Mouse (Mus musculus) hindbrain, postnatal 0 days (tissue): ENCODE results near the gene Adra2c. TPM values are rescaled to one million over a fixed set of nuclear protein-coding genes. Genes with fewer than 3 reads are reported as not detected.

Experiments used
- ATAC-seq: fragments of 200-750 bp; cut with Nextera tagmentation; 2 replicates; pipeline ENCODE4 v1.8.0; 2017; ENCODE audit warnings: mild to moderate bottlenecking, moderate TSS enrichment, moderate library complexity
- DNase-seq: peaks from one replicate; pipeline ENCODE4 v3.0.0-alpha.2; 2015; ENCODE audit warnings: low spot score
- H3K27ac ChIP-seq: fragments of 300-500 bp; sonication (generic); 2 replicates; pipeline ENCODE4 v1.5.1; 2014; ENCODE audit warnings: mild to moderate bottlenecking
- H3K27me3 ChIP-seq: fragments of 300-500 bp; sonication (generic); 2 replicates; pipeline ENCODE4 v1.6.1; 2014; ENCODE audit warnings: low read length, mixed read lengths; ENCODE audit not compliant: insufficient read depth
- H3K36me3 ChIP-seq: fragments of 300-500 bp; sonication (generic); 2 replicates; pipeline ENCODE4 v1.6.1; 2014; ENCODE audit warnings: low read length, mixed read lengths; ENCODE audit not compliant: insufficient read depth
- H3K4me1 ChIP-seq: fragments of 300-500 bp; sonication (generic); 2 replicates; pipeline ENCODE4 v1.6.1; 2014; ENCODE audit warnings: antibody characterized with exemption, low read length, mixed read lengths; ENCODE audit not compliant: insufficient read depth
- H3K4me2 ChIP-seq: fragments of 300-500 bp; sonication (generic); 2 replicates; pipeline ENCODE4 v1.6.1; 2014; ENCODE audit warnings: low read depth, mild to moderate bottlenecking, low read length, moderate library complexity, mixed read lengths
- H3K4me3 ChIP-seq: fragments of 300-500 bp; sonication (generic); 2 replicates; pipeline ENCODE4 v1.5.1; 2014; ENCODE audit warnings: low read length
- H3K9ac ChIP-seq: fragments of 300-500 bp; sonication (generic); replicated peaks from 2 replicates; pipeline ENCODE4 v1.6.1; 2014; ENCODE audit warnings: mild to moderate bottlenecking, low read length, moderate library complexity, mixed read lengths
- H3K9me3 ChIP-seq: fragments of 300-500 bp; sonication (generic); 2 replicates; pipeline ENCODE4 v1.6.1; 2016; ENCODE audit warnings: low read length, mixed read lengths
- CTCF ChIP-seq: IDR thresholded peaks from 2 replicates; pipeline ENCODE4 v1.5.1; 2016; ENCODE audit warnings: antibody characterized with exemption, control low read depth, low read depth
- WGBS: fragments of 180-500 bp; shearing (Covaris S2); extraction: QIAGEN DNeasy Blood & Tissue Kit; methylation state at CpG from one replicate; pipeline ENCODE4 v1.1.7; 2014; 5-methylcytosine and 5-hydroxymethylcytosine counted together
- polyA plus RNA-seq: library from polyadenylated mRNA; unstranded; fragments of >200 nt; fragmentation: Nextera tagmentation; extraction: Ambion mirVana; gene quantifications from 2 replicates; pipeline ENCODE4 v1.2.1, GENCODE M21; 2015
- total RNA-seq: library from RNA; depleted of rRNA; stranded (reverse); fragments of >200 nt; gene quantifications from 2 replicates; pipeline ENCODE4 v1.2.3, GENCODE M21; 2014; rRNA removed

Gene Adra2c
- total and polyA plus RNA-seq, 2 experiments from 2014 or later = 1.8 to 33.1 TPM

DNA sequence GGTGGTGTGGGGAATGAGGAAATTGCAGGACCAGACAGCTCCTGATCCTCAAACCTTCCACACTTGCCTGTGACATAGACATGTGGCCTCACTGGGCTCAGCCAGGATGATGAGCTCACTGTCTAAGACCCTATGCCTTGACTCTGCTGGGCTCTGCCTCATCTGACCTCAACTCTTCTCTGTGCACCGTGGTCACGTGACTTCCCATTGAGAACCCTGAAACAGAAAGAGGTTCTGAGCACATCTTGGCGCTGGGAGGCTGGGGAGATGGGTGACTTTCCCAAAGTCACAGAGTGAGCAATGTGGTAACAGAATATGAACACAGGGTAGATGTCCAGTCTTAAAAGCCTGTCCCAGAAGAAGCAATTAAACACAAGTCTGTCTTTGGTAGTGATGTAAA, 37.1 kb downstream of the Adra2c start:
- Histone ChIP-seq H3K27ac (no peak overlapping the region), H3K4me3 (no peak overlapping the region), H3K27me3 (no peaks in the 10 kb centered on the region), H3K9me3 (no peaks in the 10 kb centered on the region), H3K4me2 (no peak overlapping the region), H3K36me3 (no peaks in the 10 kb centered on the region), H3K9ac (no peak overlapping the region), H3K4me1 (peaks cover 10% of the 10 kb centered on the region; the same call in 1 of the 2 replicates)
- TF ChIP-seq CTCF = no peak
- ATAC-seq = no peak
- no peak for DNase-seq
- WGBS = 81% methylated on average over 3 of the region's 3 CpGs

DNA sequence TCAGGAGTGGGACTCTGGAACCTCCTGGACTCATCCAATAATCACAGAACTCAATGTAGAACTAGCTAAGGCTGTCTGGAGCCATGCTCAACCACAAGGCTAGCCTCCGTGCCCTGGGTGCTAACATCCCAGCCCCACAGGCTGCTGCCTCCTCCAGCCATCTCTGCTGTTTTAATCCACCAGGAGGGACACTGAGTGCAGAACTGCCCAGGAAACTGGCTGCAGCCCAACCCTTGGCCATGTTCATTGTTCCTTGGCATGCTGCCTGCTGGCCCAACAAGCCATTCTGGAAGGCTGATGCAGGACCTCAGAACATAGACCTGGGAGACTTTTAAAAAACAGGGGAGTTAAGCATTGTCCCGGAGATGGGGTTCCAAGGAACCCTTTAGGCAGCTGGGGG, 42.5 kb downstream of the Adra2c start:
- peak; percentile 46 for TF ChIP-seq CTCF
- H3K4me1 ChIP-seq = no peaks in the 10 kb centered on the region

DNA sequence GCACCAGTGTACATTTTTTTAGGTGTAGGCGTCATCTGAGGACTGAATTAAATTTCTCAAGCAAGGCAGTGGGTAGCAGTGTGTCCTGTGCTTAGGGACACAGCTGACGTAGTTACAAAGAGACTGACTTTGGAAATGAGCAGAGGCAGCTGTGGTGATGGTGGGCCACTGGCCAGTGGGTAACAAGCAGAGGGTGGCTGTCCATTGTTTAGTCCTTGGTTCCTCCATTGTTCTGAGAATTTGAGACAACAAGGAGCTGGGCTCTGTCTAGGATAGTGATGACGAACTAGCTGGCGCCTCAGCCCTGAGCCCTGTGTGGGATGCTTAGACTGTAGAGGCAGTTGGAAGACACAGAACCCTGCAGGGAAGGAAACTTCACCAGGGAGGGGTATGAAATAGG, 52.7 kb downstream of the Adra2c start:
- WGBS = 60% methylated on average over 4 of the region's 4 CpGs
- H3K4me3 ChIP-seq = no peak overlapping the region
- 0 out of 2 replicates have a peak, but pooled peaks cover 10% of the 10 kb centered on the region for H3K4me1 ChIP-seq
- no peaks in the 10 kb centered on the region for H3K27me3 ChIP-seq
- no peak for TF ChIP-seq CTCF
- no peak overlapping the region for H3K9ac ChIP-seq
- H3K27ac ChIP-seq = no peak overlapping the region
- no peak overlapping the region for H3K4me2 ChIP-seq
- H3K9me3 ChIP-seq = no peaks in the 10 kb centered on the region
- no peak for ATAC-seq
- DNase-seq = no peak
- no peaks in the 10 kb centered on the region for H3K36me3 ChIP-seq

More for the DNA sequence above, 42.5 kb downstream of the Adra2c start:
- no peaks in the 10 kb centered on the region for H3K27me3 ChIP-seq
- H3K27ac ChIP-seq = no peak overlapping the region
- WGBS = 43% methylated on average over 2 of the region's 2 CpGs
- ATAC-seq (peak; percentile 70; the same call in 1 of the 2 replicates), DNase-seq (peak; percentile 81)
- H3K9me3 ChIP-seq = no peaks in the 10 kb centered on the region
- H3K9ac ChIP-seq = no peak overlapping the region
- H3K4me3 ChIP-seq = no peak overlapping the region
- H3K4me2 ChIP-seq = no peak overlapping the region
- H3K36me3 ChIP-seq = no peaks in the 10 kb centered on the region

Other genes starting within 250 kb of the Adra2c start
- gene Hgfac, start 236.8 kb upstream of the Adra2c start, total RNA-seq = 0.78 and 1.4 TPM in 2 replicates
- gene Hgfac, start 236.8 kb upstream of the Adra2c start, polyA plus RNA-seq = not detected in 2 replicates
- 24.5 and 26.9 TPM in 2 replicates for gene Dok7, start 221.6 kb upstream of the Adra2c start, total RNA-seq
- gene Dok7, start 221.6 kb upstream of the Adra2c start, polyA plus RNA-seq = 10.9 and 11.6 TPM in 2 replicates
- 97.2 and 99.5 TPM in 2 replicates for gene Lrpap1, start 172.6 kb upstream of the Adra2c start, total RNA-seq
- gene Lrpap1, start 172.6 kb upstream of the Adra2c start, polyA plus RNA-seq = 200 and 205 TPM in 2 replicates
- not detected in 2 replicates for gene Hmx1, start 110.8 kb downstream of the Adra2c start, total RNA-seq
- not detected in 2 replicates for gene Hmx1, start 110.8 kb downstream of the Adra2c start, polyA plus RNA-seq
- gene Cpz, start 247.4 kb downstream of the Adra2c start, total RNA-seq = 16.0 and 18.7 TPM in 2 replicates
- gene Cpz, start 247.4 kb downstream of the Adra2c start, polyA plus RNA-seq = 1.7 and 1.9 TPM in 2 replicates